Mouse (Mus musculus) ES-E14 (cell line): ENCODE data around the gene Tekt5.

ENCODE experiments used
- HCFC1 ChIP-seq: IDR thresholded peaks from 2 replicates; pipeline ENCODE4 v1.6.1; 2012; ENCODE audit warnings: low read length, inconsistent platforms, borderline replicate concordance; ENCODE audit not compliant: insufficient read depth
- MAFK ChIP-seq: IDR thresholded peaks from 2 replicates; pipeline ENCODE4 v1.6.1; 2014; ENCODE audit warnings: mild to moderate bottlenecking, low read depth, low read length, inconsistent platforms; ENCODE audit not compliant: insufficient read depth
- ZC3H11A ChIP-seq: IDR thresholded peaks from 2 replicates; pipeline ENCODE4 v1.6.1; 2012; ENCODE audit warnings: low read depth, mild to moderate bottlenecking, inconsistent platforms, low read length, borderline replicate concordance
- ZNF384 ChIP-seq: IDR thresholded peaks from 2 replicates; pipeline ENCODE4 v1.6.1; 2012; ENCODE audit warnings: low read depth, low read length, inconsistent platforms

- TF ChIP-seq ZC3H11A (no peak), HCFC1 (no peak), MAFK (no peak), ZNF384 (no peak)
Measured at GRCm38 (mm10) chr16:10384060-10384497, 11.2 kb downstream of the Tekt5 start.
